Mouse (Mus musculus) granulocyte monocyte progenitor cell, adult 5-6 weeks (primary cell): Measurements from ENCODE around the gene Zfp385b. TPM values are rescaled to one million over a fixed set of nuclear protein-coding genes. Genes with fewer than 3 reads are reported as not detected.

Source experiments
- ATAC-seq: replicated peaks from 2 replicates; pipeline ENCODE4 v1.8.0; 2016; ENCODE audit warnings: mild to moderate bottlenecking, moderate TSS enrichment, inconsistent platforms; ENCODE audit not compliant: poor library complexity, severe bottlenecking
- total RNA-seq, 2 experiments: library from RNA; stranded (forward) in 1 of 2; stranded (reverse) in 1 of 2; fragments of 200-712, 200-1000 nt in 1 of 2; fragments of >200 nt in 1 of 2; fragmentation: Nextera tagmentation in 1 of 2; gene quantifications; 2 replicates each; pipeline ENCODE4 v1.2.3; 2014 to 2017

Zfp385b gene
- total RNA-seq, 2 experiments from 2014 or later, result not detected

DNA sequence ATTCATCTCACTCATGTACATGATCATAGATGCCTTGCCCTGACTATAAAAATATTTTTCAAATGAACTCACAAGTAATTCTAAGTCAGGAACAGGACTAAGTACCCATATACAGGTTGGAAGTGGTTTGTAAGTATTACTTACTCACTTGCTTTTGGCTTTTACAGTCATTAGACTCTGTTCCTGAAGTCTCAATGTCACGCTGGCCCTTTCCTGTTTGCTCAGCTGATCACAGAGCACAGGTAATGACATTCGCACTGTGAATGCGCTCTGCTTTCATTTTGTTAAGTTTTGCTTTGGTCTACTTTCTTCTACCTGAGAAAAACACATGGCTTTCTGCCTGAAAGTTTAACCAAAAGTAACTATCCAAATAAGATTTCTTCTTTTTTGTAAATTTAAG lies 282.9 kb downstream of the Zfp385b start:
- ATAC-seq, result no peak

DNA sequence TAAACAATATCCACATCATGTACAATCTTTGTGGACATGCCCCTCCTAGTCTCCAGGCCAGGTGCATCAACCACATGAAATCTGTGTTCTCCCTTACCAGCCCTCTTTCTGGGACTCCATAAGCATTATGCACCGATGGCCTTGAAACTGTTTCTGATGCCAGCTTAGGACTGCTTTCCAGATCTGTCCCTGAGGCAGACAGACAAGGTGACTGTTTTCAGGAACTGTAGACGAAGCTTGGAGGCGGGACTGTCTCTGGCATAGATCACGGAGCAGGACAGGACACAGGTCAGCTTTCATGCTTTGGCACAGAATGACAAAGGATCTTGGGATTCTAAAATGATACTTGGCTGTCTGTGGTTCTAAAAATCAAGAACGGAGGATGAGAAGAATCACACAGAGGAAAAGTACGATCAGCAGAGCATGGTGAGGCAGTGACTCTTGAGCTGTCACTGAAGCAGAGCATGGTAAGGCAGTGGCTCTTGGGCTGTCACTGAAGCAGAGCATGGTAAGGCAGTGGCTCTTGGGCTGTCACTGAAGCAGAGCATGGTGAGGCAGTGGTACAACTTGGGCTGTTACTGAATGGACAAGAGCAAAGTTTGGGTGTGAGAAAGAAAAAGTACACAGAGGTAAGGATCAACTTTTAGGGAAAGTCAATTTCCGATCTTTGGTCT lies 291.2 kb downstream of the Zfp385b start:
- no peak for ATAC-seq

DNA sequence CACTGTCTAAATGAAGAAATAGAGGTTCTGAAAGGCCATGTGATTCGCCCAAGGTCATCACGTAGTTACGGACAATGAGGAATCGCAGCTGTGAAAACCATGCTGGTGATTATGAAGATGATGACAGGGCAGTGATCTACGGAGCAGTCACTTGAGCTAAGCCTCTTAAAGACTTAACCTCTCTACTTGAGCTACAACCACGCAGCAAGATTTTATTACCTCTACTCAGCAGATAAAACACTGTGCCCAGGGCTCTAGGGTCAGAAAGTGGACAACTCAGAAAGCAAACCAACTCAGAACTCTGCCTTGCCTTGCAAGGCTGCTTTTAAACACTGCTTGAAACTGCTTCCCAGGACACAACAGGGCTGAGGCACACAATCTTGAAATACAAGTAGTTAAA lies 291.8 kb downstream of the Zfp385b start:
- ATAC-seq, result no peak

DNA sequence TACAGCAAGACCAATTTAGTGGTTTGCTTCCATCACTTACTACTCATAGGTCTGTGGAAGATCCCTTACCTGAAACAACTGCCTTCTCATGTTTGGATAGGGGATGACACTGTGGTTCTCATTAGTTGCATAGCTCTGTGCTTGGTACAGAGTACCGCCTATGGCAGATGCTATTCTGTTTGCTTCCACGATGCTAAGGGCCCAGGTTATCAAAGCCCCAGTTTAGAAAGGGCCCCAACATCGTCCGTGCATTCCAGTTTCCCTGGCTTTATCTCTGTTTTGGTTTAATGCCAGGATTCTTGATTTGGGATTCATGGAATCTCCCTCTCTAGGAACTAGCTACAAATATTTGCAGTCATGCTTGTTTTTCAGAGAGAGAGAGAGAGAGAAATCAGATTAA lies 292.6 kb downstream of the Zfp385b start:
- no peak for ATAC-seq

DNA sequence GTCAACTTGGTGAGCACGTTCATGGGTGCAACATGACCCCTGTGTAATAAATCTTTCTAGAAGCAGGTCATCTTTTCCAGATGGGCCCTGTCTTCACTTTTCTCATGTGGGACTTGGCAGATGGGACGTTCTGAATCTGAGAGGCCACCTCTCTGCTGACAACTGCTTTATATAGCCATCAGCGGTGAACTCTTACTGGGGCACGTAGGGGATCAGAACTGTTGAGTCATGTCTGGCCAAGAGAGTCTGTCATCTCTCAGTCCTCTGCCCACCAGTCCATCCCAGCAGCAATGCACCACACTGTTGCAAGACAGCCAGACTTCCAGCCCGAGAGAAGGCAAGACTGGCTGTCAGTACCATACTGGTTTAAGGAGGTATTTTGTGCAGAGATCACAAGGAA lies 293.1 kb downstream of the Zfp385b start:
- ATAC-seq, result no peak

DNA sequence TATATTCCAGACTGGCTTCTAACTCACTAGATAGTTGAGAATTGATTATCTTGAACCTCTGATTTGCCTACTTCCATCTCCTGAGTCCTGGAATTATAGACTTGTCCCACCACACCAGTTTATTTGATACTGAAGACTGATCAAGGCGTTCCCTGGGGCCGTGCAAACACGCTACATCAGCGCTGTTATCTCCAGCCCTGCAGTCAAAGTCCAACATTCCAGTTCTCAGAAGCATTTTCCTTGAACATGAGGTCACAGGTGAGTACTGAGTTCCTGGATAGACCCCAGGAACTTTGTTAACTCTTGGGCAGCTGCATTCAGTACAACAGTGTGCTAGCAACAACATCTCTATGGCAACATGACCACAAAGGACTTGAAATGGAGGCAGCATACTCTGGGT lies 297.2 kb downstream of the Zfp385b start:
- no peak for ATAC-seq

DNA sequence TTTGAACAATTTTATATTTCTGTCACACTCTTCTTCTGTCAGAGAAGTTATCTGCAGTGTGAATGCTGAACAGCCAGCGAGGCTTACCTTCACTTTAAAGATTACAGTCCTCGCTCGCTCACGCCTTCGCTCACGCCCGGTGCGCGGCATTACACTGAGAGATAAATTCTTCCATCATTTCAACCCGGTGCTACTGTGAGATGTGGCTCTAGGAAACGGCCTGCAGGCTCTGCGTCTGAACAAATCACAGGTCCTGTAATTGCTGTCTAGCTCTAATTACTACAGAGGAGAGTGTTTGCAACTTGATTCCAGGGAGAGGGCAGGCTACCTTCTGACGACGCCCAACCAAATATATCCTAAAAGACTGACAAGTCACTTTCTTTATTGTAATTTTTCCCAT lies 300.1 kb downstream of the Zfp385b start:
- ATAC-seq, result no peak

DNA sequence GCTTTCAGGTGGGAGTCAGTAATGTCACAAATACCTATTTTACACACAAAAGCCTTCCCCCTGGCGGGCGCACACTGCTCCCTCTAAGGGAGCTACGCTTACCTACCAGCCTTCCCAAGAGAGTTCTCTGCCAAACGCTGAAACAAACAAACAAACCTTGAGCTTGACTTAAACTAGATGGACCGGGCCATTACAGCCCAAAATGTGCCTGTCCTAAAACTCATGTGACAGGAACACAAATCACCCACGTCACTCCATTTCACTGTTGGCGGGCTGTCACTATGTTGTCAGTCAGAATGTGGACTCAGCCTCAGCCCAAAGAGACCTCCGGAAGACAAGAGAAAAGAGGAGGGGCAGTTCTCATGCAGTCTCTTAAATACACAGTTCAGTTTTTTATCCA lies 300.7 kb downstream of the Zfp385b start:
- no peak for ATAC-seq

DNA sequence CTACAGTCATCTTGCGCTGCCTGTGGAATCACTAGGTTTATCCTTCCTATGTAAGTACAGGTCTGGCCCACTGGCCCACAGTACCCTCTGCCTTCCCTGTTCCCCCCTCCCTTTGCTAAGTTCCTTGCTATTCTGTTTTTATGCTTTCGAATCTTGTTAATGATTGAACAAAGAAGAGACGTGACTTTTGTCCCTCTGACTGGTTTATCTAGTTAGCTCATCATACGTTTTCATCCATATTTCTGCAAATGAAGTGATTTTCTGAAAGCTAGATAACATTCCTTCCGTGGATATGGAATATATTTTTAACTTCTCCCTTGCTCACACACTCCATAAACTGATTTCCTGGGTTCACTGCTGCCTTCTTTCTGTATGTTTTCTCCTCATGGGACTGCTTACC lies 302.8 kb downstream of the Zfp385b start:
- ATAC-seq, result no peak

DNA sequence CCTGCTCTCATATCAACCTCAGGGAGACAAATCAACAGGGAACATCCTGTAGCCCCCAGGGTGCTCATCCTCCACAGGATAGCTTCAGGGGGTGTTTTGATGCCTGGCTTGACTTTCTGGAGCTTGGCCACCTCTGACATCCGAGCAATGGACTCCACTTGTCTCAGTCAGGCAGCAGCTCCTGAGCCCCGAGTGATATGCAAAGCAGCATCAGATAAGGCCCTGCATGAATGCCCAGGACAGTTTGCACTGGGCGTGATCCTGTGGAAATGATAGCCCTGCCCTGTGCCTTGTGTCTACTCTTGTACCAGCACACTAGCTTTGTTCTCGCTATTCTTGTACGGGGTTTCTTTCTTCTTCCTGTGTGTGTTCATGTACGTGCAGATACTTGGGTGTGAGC lies 303.8 kb downstream of the Zfp385b start:
- no peak for ATAC-seq

DNA sequence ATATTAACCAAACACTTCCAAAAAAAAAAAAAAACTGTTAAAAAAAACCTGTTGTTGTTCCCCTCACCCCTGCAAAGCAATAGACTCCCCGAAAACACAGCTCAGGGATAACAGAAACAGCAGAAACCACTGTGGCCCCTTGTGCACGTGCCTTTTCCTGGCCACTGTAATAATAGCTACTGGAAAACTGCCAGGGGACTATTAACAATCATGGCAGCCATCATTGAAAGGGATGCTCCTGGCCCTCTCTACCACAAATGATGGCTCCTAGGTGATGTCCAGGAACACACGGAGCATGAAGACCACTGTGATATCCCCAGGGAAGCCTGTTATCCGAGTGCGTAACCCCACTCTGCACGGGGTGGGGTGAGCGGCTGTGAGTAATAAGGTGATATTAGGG lies 304.4 kb downstream of the Zfp385b start:
- ATAC-seq, result no peak

DNA sequence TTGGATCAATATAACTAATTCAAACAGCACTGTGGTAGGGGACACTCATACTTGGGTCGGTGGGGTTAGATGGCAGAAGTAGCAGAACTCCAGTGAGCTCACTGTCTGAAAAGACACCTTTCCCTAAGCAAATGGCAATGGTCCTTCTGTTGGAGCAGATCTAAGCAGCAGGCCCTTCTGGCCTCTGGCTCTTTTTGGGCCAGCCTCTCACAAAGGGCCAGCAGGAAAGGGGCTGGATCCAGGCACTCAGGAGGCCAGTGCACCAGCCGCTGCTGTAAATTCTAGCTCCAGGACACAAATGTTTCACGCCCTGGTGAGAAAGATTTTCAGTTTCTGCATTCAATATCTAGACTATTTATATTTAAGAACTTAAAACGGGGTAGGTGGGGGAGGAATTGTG lies 305.0 kb downstream of the Zfp385b start:
- ATAC-seq, result no peak

DNA sequence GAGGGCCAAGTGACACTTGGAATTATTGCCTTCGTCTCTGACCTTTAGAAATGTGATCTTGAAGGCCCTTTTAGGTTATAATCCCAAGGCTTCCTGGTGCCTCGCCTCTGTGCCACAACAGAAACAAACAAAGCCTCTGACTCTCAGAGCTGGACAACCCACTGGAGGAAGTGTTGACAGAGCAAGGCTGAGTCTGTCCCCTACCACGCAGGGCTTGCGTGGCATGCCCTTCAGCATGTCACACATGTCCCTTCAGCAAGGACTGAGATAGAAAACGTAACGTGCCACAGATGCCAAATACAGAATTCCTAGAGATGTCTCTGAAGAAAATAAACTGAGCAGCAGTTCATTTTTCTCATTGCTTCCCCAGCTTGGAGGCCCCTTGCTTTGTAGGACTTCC lies 310.7 kb downstream of the Zfp385b start:
- ATAC-seq, result no peak

DNA sequence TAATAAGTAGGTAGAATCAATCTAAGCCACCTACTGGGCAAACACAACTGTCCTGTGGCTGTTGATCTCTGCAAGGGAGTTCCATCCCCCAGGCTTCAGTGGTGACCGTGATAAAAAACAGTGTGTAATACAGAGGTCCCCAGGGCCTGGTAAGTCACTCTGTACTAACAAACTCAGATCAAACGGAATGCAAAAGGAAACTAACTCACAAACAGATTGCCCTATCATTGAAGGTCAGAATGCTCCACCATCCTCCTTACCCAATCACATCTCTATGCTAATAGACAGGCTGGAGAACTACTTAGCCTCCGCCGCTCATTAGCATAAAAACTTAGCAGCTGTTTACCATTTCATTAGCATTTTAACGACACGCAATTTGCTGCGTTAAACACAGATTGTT lies 313.1 kb downstream of the Zfp385b start:
- no peak for ATAC-seq

DNA sequence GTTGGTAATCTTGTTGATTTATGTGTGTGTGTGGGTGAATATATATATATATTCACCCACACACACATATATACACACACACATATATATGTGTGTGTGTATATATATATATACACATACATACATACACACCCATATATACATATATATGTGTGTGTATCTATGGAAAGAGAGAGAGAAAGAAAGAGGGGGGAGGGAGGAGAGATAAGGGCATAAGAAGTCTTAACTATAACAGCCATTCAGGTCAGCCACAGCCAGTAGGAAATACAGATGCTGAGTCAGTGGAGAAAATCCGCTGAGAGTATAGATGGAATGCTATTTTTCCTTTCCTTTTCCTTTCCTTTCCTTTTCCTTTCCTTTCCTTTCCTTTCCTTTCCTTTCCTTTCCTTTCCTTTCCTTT lies 313.8 kb downstream of the Zfp385b start:
- no peak for ATAC-seq

DNA sequence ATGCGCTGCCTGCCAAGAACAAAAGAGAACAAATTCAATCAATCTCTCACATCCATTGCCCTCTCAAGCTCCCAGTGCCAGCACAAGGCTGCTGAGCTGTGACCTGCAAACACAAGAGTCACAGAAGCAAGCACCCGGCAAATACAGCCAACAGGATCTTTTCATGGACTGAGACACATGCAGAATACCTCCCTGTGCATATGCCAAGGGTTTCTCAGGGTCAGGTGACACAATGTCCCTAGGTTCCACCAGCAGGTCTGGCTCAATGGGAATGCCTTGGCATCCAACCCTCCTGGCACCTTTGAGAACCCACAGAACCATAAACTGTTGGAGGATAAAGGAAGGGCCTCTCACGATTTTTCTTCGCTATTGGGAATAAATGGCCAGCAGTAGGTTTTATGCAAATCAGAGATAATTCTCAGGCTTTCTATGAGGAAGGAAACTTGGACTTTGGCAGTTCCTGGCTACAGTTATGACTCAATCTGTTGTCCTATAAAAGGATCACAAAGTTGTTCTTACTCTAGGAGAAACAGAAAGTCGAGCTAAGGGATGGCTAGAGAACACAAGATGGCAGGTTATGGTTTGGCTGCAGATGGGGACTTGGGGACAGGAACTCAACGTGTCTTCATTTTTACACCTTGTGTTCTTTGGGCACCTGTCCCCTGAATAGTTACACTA lies 315.6 kb downstream of the Zfp385b start:
- ATAC-seq, result no peak

DNA sequence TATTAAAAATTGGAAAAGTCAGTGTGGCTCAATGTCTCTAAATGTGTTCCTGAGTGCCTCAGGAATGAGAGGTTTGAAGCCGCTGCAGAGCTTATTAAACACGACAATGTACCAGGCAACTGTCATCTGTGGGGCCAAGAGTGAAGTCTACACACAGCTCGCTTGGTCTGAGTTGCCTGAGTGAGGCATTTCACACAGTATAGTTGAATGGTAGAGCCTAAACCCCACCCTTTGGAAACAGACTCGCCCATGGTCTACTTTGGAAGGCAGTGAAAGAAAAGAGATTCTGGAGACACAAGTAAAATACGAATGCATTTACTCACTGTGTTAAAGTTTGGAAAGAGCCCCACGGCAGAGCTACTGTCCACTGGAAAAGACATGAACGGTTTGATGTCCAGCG lies 316.2 kb downstream of the Zfp385b start:
- ATAC-seq, result no peak

DNA sequence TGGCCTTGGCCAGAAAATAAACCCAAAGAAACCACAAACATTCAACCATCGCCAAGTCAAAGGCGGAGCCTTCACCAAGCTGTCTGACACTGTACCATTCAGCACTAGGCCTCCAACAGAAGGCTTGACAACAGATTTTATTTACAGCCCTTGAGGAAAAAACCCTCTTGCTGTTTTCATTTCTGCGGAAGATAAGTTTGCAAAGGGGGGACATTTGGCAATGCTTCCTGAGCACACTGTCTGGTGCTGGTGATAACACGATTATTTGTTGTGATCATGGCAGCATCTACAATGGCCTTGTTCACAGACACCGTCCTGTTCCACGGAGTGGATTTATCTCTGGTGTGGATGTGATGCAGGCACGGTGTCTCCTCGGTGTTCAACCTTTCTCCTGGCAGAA lies 317.0 kb downstream of the Zfp385b start:
- peak; percentile 27; the same call in 1 of the 2 replicates for ATAC-seq

DNA sequence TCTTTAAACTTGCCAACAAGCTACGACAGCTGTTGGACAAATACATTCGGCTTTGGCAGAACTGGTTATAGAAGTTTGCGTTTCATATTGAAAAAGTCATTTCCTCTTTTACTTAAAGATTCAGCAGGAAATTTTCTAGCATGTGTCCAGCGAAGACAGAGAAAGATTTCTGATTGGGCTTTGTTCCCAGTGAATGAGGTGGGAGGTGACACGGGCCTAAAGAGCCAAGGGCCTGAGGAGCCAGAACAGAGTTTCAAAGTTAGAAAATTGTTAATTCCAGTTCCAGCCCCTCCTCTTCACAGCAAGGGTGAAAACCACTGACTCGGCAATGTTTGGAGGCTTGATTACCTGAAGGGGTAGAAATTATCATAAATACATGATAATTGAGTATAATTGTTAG lies 319.0 kb downstream of the Zfp385b start:
- no peak for ATAC-seq

DNA sequence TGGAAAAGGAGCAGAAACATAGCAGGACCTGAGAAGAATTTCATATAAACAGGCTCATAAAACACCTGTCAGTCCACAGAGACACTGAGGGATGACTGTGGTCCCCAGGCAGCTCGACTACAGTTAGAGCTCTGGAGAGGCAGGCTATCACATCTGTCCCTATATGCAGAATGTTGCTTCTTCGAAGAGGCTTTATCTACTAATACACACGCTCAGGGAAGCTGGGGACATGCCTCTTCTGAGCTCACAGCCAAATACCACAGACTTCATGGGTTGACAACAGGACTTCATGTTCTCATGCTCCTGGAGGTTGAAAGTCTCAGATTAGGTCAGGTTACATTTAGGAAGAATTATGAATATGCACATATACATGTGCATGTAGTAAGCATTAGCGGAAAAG lies 321.1 kb downstream of the Zfp385b start:
- no peak for ATAC-seq

DNA sequence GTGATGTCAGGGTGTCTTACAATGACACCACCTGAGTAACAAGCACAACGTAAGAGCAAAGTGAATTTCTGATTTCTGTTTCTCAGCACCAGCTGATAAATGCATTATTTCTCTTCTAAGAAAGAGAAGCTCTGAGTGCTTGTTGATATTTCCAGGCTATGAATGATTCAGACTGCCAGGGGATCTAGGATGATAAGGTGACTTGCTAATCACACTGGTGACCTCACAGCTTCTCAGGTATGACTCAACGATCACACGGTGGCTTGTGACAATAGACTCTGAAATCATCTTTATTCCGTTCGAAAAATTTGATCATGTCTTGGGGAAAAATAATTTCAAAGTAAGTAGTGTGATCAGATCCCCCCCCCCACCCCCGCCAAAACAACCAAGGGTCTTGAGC lies 321.5 kb downstream of the Zfp385b start:
- ATAC-seq, result no peak

DNA sequence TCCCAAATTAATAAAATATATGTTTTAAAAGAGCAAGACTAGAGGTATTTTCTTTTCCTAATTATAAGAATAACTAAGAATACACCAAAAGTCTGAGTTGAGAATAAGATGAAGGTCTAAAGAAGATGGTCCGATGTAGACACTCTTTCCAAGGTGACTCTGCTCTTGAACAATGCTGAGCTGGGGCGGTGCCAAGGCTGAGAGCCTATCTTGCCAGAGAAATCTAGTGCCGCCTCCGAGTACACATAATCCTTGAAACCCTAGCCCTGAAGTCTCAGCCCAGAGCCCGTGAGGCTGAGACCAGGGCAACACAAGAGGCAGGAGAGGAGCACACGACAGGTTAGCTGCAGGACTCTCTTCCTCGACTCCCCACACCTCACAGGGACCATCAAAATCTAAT lies 323.4 kb downstream of the Zfp385b start:
- ATAC-seq, result no peak
